Comparison of ENCODE assay signal across 15 mouse cellular contexts in genomic region chr11:116682501-116683144, GRCm38 (mm10). TPM values are rescaled to one million over a fixed set of nuclear protein-coding genes. Genes with fewer than 3 reads are reported as not detected.
A peak's percentile ranks its signal among the peaks of the same experiment; 100 is the strongest.
DNase-seq lines count a peak whose midpoint lies in the region; ATAC-seq and TF ChIP-seq lines count a peak whose summit lies in the region.
"Had no signal": no experiment of that assay in that cellular context is flagged by ENCODE, and none has a peak within 500 bp of the region (broad histone marks: within the 10 kb centered on the region; RNA-seq: fewer than 3 reads in every experiment).

No protein-coding gene starts in this region.

- no peak overlapping the region for H3K9ac ChIP-seq in liver, embryonic 15.5 days
- no peak overlapping the region for H3K9ac ChIP-seq in liver, embryonic 11.5 days (ENCODE audit: low read depth, low read length)
- no peak overlapping the region for H3K9ac ChIP-seq in hindbrain, postnatal 0 days (replicated peaks; ENCODE audit: low read length)
- H3K9ac ChIP-seq: hindbrain, embryonic 15.5 days; liver, embryonic 14.5 days; midbrain, embryonic 12.5 days; neural tube, embryonic 12.5 days had no signal

- no peak overlapping the region for H3K4me3 ChIP-seq in liver, embryonic 15.5 days (replicated peaks)
- H3K4me3 ChIP-seq in liver, embryonic 11.5 days (ENCODE audit: low read depth, low read length) = no peak overlapping the region
- H3K4me3 ChIP-seq in bone marrow, adult 2 months (replicated peaks; ENCODE audit: control insufficient read depth, low read depth, low read length) = no peak overlapping the region
- H3K4me3 ChIP-seq in hindbrain, postnatal 0 days (ENCODE audit: low read length) = no peak overlapping the region
- H3K4me3 ChIP-seq: hindbrain, embryonic 15.5 days; midbrain, embryonic 12.5 days; neural tube, embryonic 12.5 days had no signal

- H3K4me2 ChIP-seq in liver, embryonic 15.5 days = no peak overlapping the region
- no peak overlapping the region for H3K4me2 ChIP-seq in liver, embryonic 11.5 days
- H3K4me2 ChIP-seq in hindbrain, postnatal 0 days (ENCODE audit: low read depth, low read length) = no peak overlapping the region
- H3K4me2 ChIP-seq: heart, embryonic 11.5 days; hindbrain, embryonic 15.5 days; midbrain, embryonic 12.5 days; neural tube, embryonic 12.5 days had no signal

- H3K9me3 ChIP-seq in liver, embryonic 15.5 days (replicated peaks) = no peaks in the 10 kb centered on the region
- no peaks in the 10 kb centered on the region for H3K9me3 ChIP-seq in liver, embryonic 11.5 days (ENCODE audit: control insufficient read depth, low read length)
- no peaks in the 10 kb centered on the region for H3K9me3 ChIP-seq in hindbrain, postnatal 0 days (ENCODE audit: low read length)
- H3K9me3 ChIP-seq: hindbrain, embryonic 15.5 days; midbrain, embryonic 12.5 days; neural tube, embryonic 12.5 days had no signal

- no peak for DNase-seq in liver, embryonic 11.5 days (ENCODE audit: low spot score)
- DNase-seq in kidney, adult 9 months = peak; percentile 92
- no peak for DNase-seq in left cerebral cortex, adult 11 months (ENCODE audit: low spot score)
- DNase-seq in cerebellum, adult 11 months = no peak
- DNase-seq in hindbrain, postnatal 0 days (ENCODE audit: low spot score) = no peak
- DNase-seq: cerebellum, adult 9-11 months had no signal

- no peak for TF ChIP-seq POLR2A in bone marrow, adult 2 months (IDR thresholded peaks at IDR 0.05; ENCODE audit: borderline replicate concordance, control insufficient read depth, low read depth, low read length)

- H3K36me3 ChIP-seq in liver, embryonic 15.5 days (replicated peaks) = peaks cover 18% of the 10 kb centered on the region
- H3K36me3 ChIP-seq in liver, embryonic 11.5 days (ENCODE audit: control insufficient read depth, insufficient read depth, low read length) = peaks cover 2% of the 10 kb centered on the region; the same call in 1 of the 2 replicates
- H3K36me3 ChIP-seq in hindbrain, postnatal 0 days (ENCODE audit: insufficient read depth, low read length) = 0 out of 2 replicates have a peak, but pooled peaks cover 3% of the 10 kb centered on the region

- WGBS in liver, embryonic 15.5 days (ENCODE audit: insufficient replicate concordance) = 70% methylated on average over 14 of the region's 14 CpGs
- WGBS in liver, embryonic 11.5 days = 70% methylated on average over 14 of the region's 14 CpGs
- 69% methylated on average over 14 of the region's 14 CpGs for WGBS in bone marrow, adult 2 months
- WGBS in hindbrain, postnatal 0 days = 83% methylated on average over 14 of the region's 14 CpGs

- peaks cover 15% of the 10 kb centered on the region; the same call in 1 of the 2 replicates for H3K4me1 ChIP-seq in liver, embryonic 15.5 days (replicated peaks)
- no peaks in the 10 kb centered on the region for H3K4me1 ChIP-seq in liver, embryonic 11.5 days (replicated peaks; ENCODE audit: control insufficient read depth, insufficient read depth, low read length)
- H3K4me1 ChIP-seq in bone marrow, adult 2 months (ENCODE audit: control insufficient read depth, insufficient read depth, low read length) = no peaks in the 10 kb centered on the region; the same call in 1 of the 2 replicates
- no peaks in the 10 kb centered on the region for H3K4me1 ChIP-seq in hindbrain, postnatal 0 days (ENCODE audit: insufficient read depth, low read length)
- H3K4me1 ChIP-seq: hindbrain, embryonic 15.5 days; midbrain, embryonic 12.5 days; neural tube, embryonic 12.5 days had no signal

- no peaks in the 10 kb centered on the region for H3K27me3 ChIP-seq in liver, embryonic 15.5 days
- no peaks in the 10 kb centered on the region for H3K27me3 ChIP-seq in liver, embryonic 11.5 days (replicated peaks; ENCODE audit: control insufficient read depth, insufficient read depth, low read length)
- no peaks in the 10 kb centered on the region for H3K27me3 ChIP-seq in hindbrain, postnatal 0 days (ENCODE audit: insufficient read depth, low read length)
- H3K27me3 ChIP-seq: hindbrain, embryonic 15.5 days; midbrain, embryonic 12.5 days; neural tube, embryonic 12.5 days had no signal

- no peak overlapping the region for H3K27ac ChIP-seq in liver, embryonic 15.5 days (replicated peaks)
- H3K27ac ChIP-seq in liver, embryonic 11.5 days (ENCODE audit: low read depth, low read length) = no peak overlapping the region
- H3K27ac ChIP-seq in bone marrow, adult 2 months (ENCODE audit: control insufficient read depth, insufficient read depth, low read depth, low read length, poor library complexity) = 0 out of 2 replicates have a peak overlapping the region, but pooled peaks have one; percentile 9
- H3K27ac ChIP-seq in hindbrain, postnatal 0 days = no peak overlapping the region
- H3K27ac ChIP-seq: hindbrain, embryonic 15.5 days; liver, embryonic 14.5 days; midbrain, embryonic 12.5 days; neural tube, embryonic 12.5 days had no signal

- ATAC-seq in liver, embryonic 15.5 days (ENCODE audit: insufficient read depth) = 0 out of 2 replicates have a peak, but pooled peaks have one; percentile 5
- no peak for ATAC-seq in liver, embryonic 11.5 days (replicated peaks; ENCODE audit: low FRiP score)
- peak; percentile 42 for ATAC-seq in monocyte, adult 5-6 weeks (replicated peaks; ENCODE audit: insufficient number of reproducible peaks, low FRiP score, low TSS enrichment, poor library complexity, severe bottlenecking)
- ATAC-seq in hindbrain, postnatal 0 days = no peak
- ATAC-seq: activated CD4-positive, CD25-positive, alpha-beta regulatory T cell, adult 4 months had no signal

- TF ChIP-seq CTCF in bone marrow, adult 2 months (IDR thresholded peaks at IDR 0.05; ENCODE audit: control insufficient read depth, insufficient read depth, low read length) = no peak
- TF ChIP-seq CTCF in hindbrain, postnatal 0 days (IDR thresholded peaks at IDR 0.05; ENCODE audit: low read depth) = no peak

RNA-seq across cellular contexts. Expression of gene Cygb, which starts 28.5 kb away (rescaled TPM):
- 0.84 and 1.0 TPM in 2 replicates for polyA plus RNA-seq in liver, embryonic 15.5 days (2015; fragmentation: Nextera tagmentation; extraction: Ambion mirVana)
- 2.0 and 2.5 TPM in 2 replicates for polyA plus RNA-seq in liver, embryonic 11.5 days (2014; fragmentation: Nextera tagmentation; extraction: Ambion mirVana)
- 2.6 and 3.4 TPM in 2 replicates for polyA plus RNA-seq in bone marrow, adult 2 months (2011; ENCODE audit: insufficient read depth, insufficient read length, low replicate concordance, missing spikeins)
- total RNA-seq in monocyte, adult 5-6 weeks (2017) = 0.29 TPM in 1 of 3 replicates, not detected in the others
- 48.4 and 54.7 TPM in 2 replicates for total RNA-seq in hindbrain, postnatal 0 days (2014; rRNA removed)
- 46.0 and 48.1 TPM in 2 replicates for polyA plus RNA-seq in hindbrain, postnatal 0 days (2015; fragmentation: Nextera tagmentation; extraction: Ambion mirVana)
- polyA plus RNA-seq: activated CD4-positive, CD25-positive, alpha-beta regulatory T cell, adult 4 months had no signal

RNA-seq across cellular contexts. Expression of gene Prcd, which starts 29.3 kb away (rescaled TPM):
- polyA plus RNA-seq in liver, embryonic 15.5 days (2015; fragmentation: Nextera tagmentation; extraction: Ambion mirVana) = 0.16 and 0.29 TPM in 2 replicates
- 0.62 and 0.74 TPM in 2 replicates for polyA plus RNA-seq in liver, embryonic 11.5 days (2014; fragmentation: Nextera tagmentation; extraction: Ambion mirVana)
- polyA plus RNA-seq in bone marrow, adult 2 months (2011; ENCODE audit: insufficient read depth, insufficient read length, low replicate concordance, missing spikeins) = not detected in 2 replicates
- total RNA-seq in monocyte, adult 5-6 weeks (2017) = not detected in 3 replicates
- 1.2 and 1.3 TPM in 2 replicates for total RNA-seq in hindbrain, postnatal 0 days (2014; rRNA removed)
- 5.3 and 6.4 TPM in 2 replicates for polyA plus RNA-seq in hindbrain, postnatal 0 days (2015; fragmentation: Nextera tagmentation; extraction: Ambion mirVana)
- polyA plus RNA-seq: activated CD4-positive, CD25-positive, alpha-beta regulatory T cell, adult 4 months had no signal

RNA-seq across cellular contexts. Expression of gene Rhbdf2, which starts 55.8 kb away (rescaled TPM):
- polyA plus RNA-seq in liver, embryonic 15.5 days (2015; fragmentation: Nextera tagmentation; extraction: Ambion mirVana) = 7.2 and 7.5 TPM in 2 replicates
- 9.9 and 10.6 TPM in 2 replicates for polyA plus RNA-seq in liver, embryonic 11.5 days (2014; fragmentation: Nextera tagmentation; extraction: Ambion mirVana)
- 20.9 and 51.1 TPM in 2 replicates for polyA plus RNA-seq in bone marrow, adult 2 months (2011; ENCODE audit: insufficient read depth, insufficient read length, low replicate concordance, missing spikeins)
- 14.1 to 16.7 TPM (median 15.1 TPM) in 3 replicates for total RNA-seq in monocyte, adult 5-6 weeks (2017)
- 3.8 and 4.0 TPM in 2 replicates for total RNA-seq in hindbrain, postnatal 0 days (2014; rRNA removed)
- 1.1 and 1.6 TPM in 2 replicates for polyA plus RNA-seq in hindbrain, postnatal 0 days (2015; fragmentation: Nextera tagmentation; extraction: Ambion mirVana)

Comparison
In these comparisons a context has a peak if more than half of its experiments do, and no peak if none do; other contexts are left out.
1. ATAC-seq: peak in liver, embryonic 15.5 days (single experiment) and monocyte, adult 5-6 weeks (single experiment); none in liver, embryonic 11.5 days (single experiment) and hindbrain, postnatal 0 days (single experiment).
2. RNA of gene Cygb, which starts 28.5 kb away (polyA plus RNA-seq): 46.0 to 48.1 TPM in hindbrain, postnatal 0 days; 2.6 to 3.4 TPM in bone marrow, adult 2 months, 2.0 to 2.5 TPM in liver, embryonic 11.5 days and 0.84 to 1.0 TPM in liver, embryonic 15.5 days; every median in the first group is over 10 times any median in the second.